Mouse (Mus musculus) ES-E14 (cell line): ENCODE data around the gene Olfr44. TPM values are rescaled to one million over a fixed set of nuclear protein-coding genes. Genes with fewer than 3 reads are reported as not detected.

ENCODE experiments used
- DNase-seq: peaks from one replicate; pipeline ENCODE4 v3.0.0-alpha.2; 2013; ENCODE audit warnings: low read depth, low spot score
- H3K27ac ChIP-seq: 2 replicates; pipeline ENCODE4 v1.5.1; 2012; ENCODE audit warnings: low read depth, mild to moderate bottlenecking, low read length, moderate library complexity, mixed read lengths; ENCODE audit not compliant: poor library complexity, insufficient read depth, severe bottlenecking
- H3K36me3 ChIP-seq: 2 replicates; pipeline ENCODE4 v1.6.1; 2012; ENCODE audit warnings: mild to moderate bottlenecking, low read length, moderate library complexity, mixed read lengths; ENCODE audit not compliant: control insufficient read depth, poor library complexity, insufficient read depth, severe bottlenecking
- H3K4me1 ChIP-seq, 2 experiments: fragments of 150-350 bp in 1 of 2; sonication (generic) in 1 of 2; 2 replicates each; pipeline ENCODE4 v1.6.1; 2012; ENCODE audit warnings: low read length in 2 of 2, mild to moderate bottlenecking in 1 of 2, mixed read lengths in 1 of 2; ENCODE audit not compliant: control insufficient read depth in 2 of 2, insufficient read depth in 2 of 2, poor library complexity in 1 of 2
- H3K4me3 ChIP-seq, 2 experiments: fragments of 150-350 bp in 1 of 2; sonication (generic) in 1 of 2; 2 replicates each; pipeline ENCODE4 v1.5.1; 2012; ENCODE audit warnings: low read length in 2 of 2, low read depth in 1 of 2, mild to moderate bottlenecking in 1 of 2, mixed read lengths in 1 of 2; ENCODE audit not compliant: insufficient read depth in 1 of 2, poor library complexity in 1 of 2, severe bottlenecking in 1 of 2
- H3K9ac ChIP-seq: 2 replicates; pipeline ENCODE4 v1.6.1; 2012; ENCODE audit warnings: low read depth, mild to moderate bottlenecking, low read length, mixed read lengths; ENCODE audit not compliant: poor library complexity, insufficient read depth, severe bottlenecking
- H3K9me3 ChIP-seq: fragments of 150-350 bp; sonication (generic); 2 replicates; pipeline ENCODE4 v1.6.1; 2012; ENCODE audit warnings: low read depth, mild to moderate bottlenecking, low read length; ENCODE audit not compliant: control insufficient read depth, insufficient read depth
- CHD2 ChIP-seq: IDR thresholded peaks from 2 replicates; pipeline ENCODE4 v1.6.1; 2014; ENCODE audit warnings: mild to moderate bottlenecking, low read depth, low read length, inconsistent platforms
- HCFC1 ChIP-seq: IDR thresholded peaks from 2 replicates; pipeline ENCODE4 v1.6.1; 2012; ENCODE audit warnings: low read length, inconsistent platforms, borderline replicate concordance; ENCODE audit not compliant: insufficient read depth
- MAFK ChIP-seq: IDR thresholded peaks from 2 replicates; pipeline ENCODE4 v1.6.1; 2014; ENCODE audit warnings: mild to moderate bottlenecking, low read depth, low read length, inconsistent platforms; ENCODE audit not compliant: insufficient read depth
- ZC3H11A ChIP-seq: IDR thresholded peaks from 2 replicates; pipeline ENCODE4 v1.6.1; 2012; ENCODE audit warnings: low read depth, mild to moderate bottlenecking, inconsistent platforms, low read length, borderline replicate concordance
- ZNF384 ChIP-seq: IDR thresholded peaks from 2 replicates; pipeline ENCODE4 v1.6.1; 2012; ENCODE audit warnings: low read depth, low read length, inconsistent platforms
- in situ Hi-C, 2 experiments: fragments of 600-800 bp; cut with MboI; formaldehyde crosslinking; loops; one replicate each; pipeline ENCODE4 v1.15.1; 2025; ENCODE audit warnings: low sequenced_read_pairs in 2 of 2, inconsistent platforms in 1 of 2; ENCODE audit not compliant: unreplicated experiment in 2 of 2
- total RNA-seq: library from RNA; depleted of rRNA; stranded (reverse); fragments of 300-350 nt; gene quantifications from 2 replicates; pipeline ENCODE4 v1.2.3, GENCODE M21; 2012; rRNA removed

Olfr44 gene
- total RNA-seq, 1 experiment, result not detected

- no peak overlapping the region for H3K9ac ChIP-seq
- no peak for TF ChIP-seq HCFC1
- TF ChIP-seq CHD2, result no peak
- TF ChIP-seq ZC3H11A, result peak; percentile 86
- no peaks in the 10 kb centered on the region for H3K9me3 ChIP-seq
- in situ Hi-C loops, result no loop called here
- H3K4me1 ChIP-seq, result no peaks in the 10 kb centered on the region
- no peak overlapping the region for H3K4me3 ChIP-seq
- H3K36me3 ChIP-seq, result no peaks in the 10 kb centered on the region
- no peak overlapping the region for H3K27ac ChIP-seq
- peak; percentile 56 for DNase-seq
Observed at GRCm38 (mm10) chr9:39508998-39509397, 15.2 kb upstream of the Olfr44 start.

- H3K36me3 ChIP-seq, result no peaks in the 10 kb centered on the region
- no peak within 1 kb of the TSS for H3K9ac ChIP-seq
- H3K9me3 ChIP-seq, result no peaks in the 10 kb centered on the region
- in situ Hi-C loops, result no loop called here
- no peak for DNase-seq
- no peaks in the 10 kb centered on the region for H3K4me1 ChIP-seq
- no peak for TF ChIP-seq HCFC1
- TF ChIP-seq ZC3H11A, result no peak
- no peak within 1 kb of the TSS for H3K27ac ChIP-seq
- no peak within 1 kb of the TSS for H3K4me3 ChIP-seq
Observed at GRCm38 (mm10) chr9:39471844-39472243, 22.0 kb downstream of the Olfr44 start, which contains the start of gene Olfr955. Gene Olfr955, minus strand, starts transcription at chr9:39471944.

- no peaks in the 10 kb centered on the region for H3K4me1 ChIP-seq
- H3K36me3 ChIP-seq, result no peaks in the 10 kb centered on the region
- DNase-seq, result no peak
- in situ Hi-C loops, result no loop called here
- H3K4me3 ChIP-seq, result no peak within 1 kb of the TSS
- TF ChIP-seq HCFC1 (no peak), ZNF384 (no peak), CHD2 (no peak), MAFK (no peak), ZC3H11A (no peak)
- H3K9me3 ChIP-seq, result no peaks in the 10 kb centered on the region
- H3K9ac ChIP-seq, result no peak within 1 kb of the TSS
- no peak within 1 kb of the TSS for H3K27ac ChIP-seq
Observed at GRCm38 (mm10) chr9:39456401-39456800, 37.4 kb downstream of the Olfr44 start, which contains the start of gene Olfr954. Gene Olfr954, plus strand, starts transcription at chr9:39456701.

Other genes starting within 250 kb of the Olfr44 start
- not detected in 2 replicates for gene Olfr1537, start 244.0 kb downstream of the Olfr44 start, total RNA-seq
- not detected in 2 replicates for gene Olfr945, start 217.2 kb downstream of the Olfr44 start, total RNA-seq
- gene Olfr948, start 167.9 kb downstream of the Olfr44 start, total RNA-seq, result not detected in 2 replicates
- not detected in 2 replicates for gene Olfr951, start 106.6 kb downstream of the Olfr44 start, total RNA-seq
- gene Olfr952, start 66.8 kb downstream of the Olfr44 start, total RNA-seq, result not detected in 2 replicates
- not detected in 2 replicates for gene Olfr954, start 37.3 kb downstream of the Olfr44 start, total RNA-seq
- gene Olfr955, start 22.1 kb downstream of the Olfr44 start, total RNA-seq, result not detected in 2 replicates
- gene Olfr957, start 21.8 kb upstream of the Olfr44 start, total RNA-seq, result not detected in 2 replicates
- gene Olfr958, start 60.1 kb upstream of the Olfr44 start, total RNA-seq, result not detected in 2 replicates
- gene Olfr959, start 81.6 kb upstream of the Olfr44 start, total RNA-seq, result not detected in 2 replicates
- gene AW551984, start 110.4 kb upstream of the Olfr44 start, total RNA-seq, result 0.74 and 2.0 TPM in 2 replicates
- not detected in 2 replicates for gene Olfr148, start 116.7 kb upstream of the Olfr44 start, total RNA-seq
- gene Olfr960, start 127.4 kb upstream of the Olfr44 start, total RNA-seq, result not detected in 2 replicates
- not detected in 2 replicates for gene Olfr961, start 151.1 kb upstream of the Olfr44 start, total RNA-seq
- not detected in 2 replicates for gene Olfr963, start 173.2 kb upstream of the Olfr44 start, total RNA-seq
- gene Olfr149, start 213.1 kb upstream of the Olfr44 start, total RNA-seq, result not detected in 2 replicates
- not detected in 2 replicates for gene Olfr965, start 217.4 kb upstream of the Olfr44 start, total RNA-seq
- not detected in 2 replicates for gene Olfr150, start 237.0 kb upstream of the Olfr44 start, total RNA-seq